Mouse (Mus musculus) adrenal gland, adult 8-10 months (tissue): ENCODE measurements around the gene Tmem110. TPM values are rescaled to one million over a fixed set of nuclear protein-coding genes. Genes with fewer than 3 reads are reported as not detected.

ENCODE experiments used
- DNase-seq: peaks from one replicate; pipeline ENCODE4 v3.0.0; 2022
- total RNA-seq, 4 experiments: library from RNA; stranded (reverse); gene quantifications; 2 replicates each; pipeline ENCODE4 v1.2.4; 2022

The Tmem110 gene
- 10 to 100 TPM; 20.1 to 23.7 (median 22.8) TPM for total RNA-seq

DNA sequence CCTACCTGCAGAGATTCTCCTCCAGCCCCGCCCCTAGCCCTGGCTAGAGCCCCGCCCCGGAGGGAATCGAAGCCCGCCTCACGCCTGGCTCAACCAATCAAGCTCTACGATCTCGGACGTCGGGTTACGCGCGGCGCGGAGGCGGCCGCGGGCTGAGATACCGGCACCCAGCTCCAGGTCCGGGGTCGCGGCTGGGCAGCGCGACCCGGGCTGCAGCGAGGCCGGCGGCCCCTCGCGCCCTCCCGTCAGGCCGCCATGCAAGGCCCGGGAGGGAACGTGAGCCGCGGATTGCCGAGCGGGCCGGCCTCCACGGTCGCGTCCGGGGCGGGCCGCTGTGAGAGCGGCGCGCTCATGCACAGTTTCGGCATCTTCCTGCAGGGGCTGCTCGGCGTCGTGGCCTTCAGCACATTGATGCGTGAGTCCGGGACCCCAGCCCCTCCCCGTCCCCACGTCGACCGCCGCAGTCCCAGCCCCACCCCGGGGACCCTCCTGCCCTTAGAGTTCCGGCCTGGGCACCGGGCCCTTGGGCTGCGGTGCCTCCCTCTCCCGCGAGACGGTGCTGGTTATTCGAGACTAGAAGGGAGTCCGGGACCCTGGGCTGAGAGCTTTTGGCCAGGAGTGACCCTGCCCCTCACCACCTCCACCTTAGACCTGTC, at the start of gene Tmem110:
Gene Tmem110 (plus strand): TSS at position 115 of the 656 bp plus-strand sequence.
- DNase-seq, result peak; percentile 61

DNA sequence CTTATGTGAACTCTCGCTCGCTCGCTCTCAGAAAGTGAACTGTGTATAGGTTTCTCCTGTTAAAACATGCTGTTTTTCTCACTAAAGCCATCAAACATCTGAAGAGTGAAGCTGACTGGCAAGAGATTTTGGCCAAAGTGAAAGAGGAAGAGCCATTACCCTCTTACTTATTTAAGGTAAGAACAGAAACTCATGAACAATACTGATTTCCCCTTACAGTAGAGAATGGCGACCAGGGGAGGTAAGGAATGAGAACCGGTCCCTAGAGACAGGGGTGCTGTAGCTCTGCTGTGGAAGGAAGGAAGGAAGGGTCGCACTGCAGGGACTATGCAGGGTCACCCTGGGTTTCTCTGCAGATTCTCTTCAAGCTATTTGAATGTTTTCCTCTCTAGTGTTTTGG, 40.8 kb upstream of the Tmem110 start:
- no peak for DNase-seq

DNA sequence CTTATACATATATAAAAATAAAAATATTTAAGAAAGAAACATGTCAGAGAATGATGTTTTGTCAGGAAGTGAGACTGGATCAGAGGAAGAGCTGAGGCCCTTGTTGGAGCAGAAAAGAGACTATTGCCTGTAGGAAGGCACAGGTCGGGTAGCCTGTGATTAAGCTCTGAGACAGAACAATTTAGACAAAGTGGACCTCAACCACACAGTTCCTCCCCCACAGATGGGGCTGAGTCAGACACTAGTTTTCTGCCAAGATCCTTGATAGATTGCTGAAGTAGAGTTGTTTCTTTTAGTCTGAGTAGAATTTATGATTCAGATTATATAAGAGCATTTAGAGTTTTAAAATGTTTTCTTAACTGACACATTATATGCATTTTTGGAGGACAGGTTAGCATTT, 35.9 kb upstream of the Tmem110 start:
- peak; percentile 47 for DNase-seq

DNA sequence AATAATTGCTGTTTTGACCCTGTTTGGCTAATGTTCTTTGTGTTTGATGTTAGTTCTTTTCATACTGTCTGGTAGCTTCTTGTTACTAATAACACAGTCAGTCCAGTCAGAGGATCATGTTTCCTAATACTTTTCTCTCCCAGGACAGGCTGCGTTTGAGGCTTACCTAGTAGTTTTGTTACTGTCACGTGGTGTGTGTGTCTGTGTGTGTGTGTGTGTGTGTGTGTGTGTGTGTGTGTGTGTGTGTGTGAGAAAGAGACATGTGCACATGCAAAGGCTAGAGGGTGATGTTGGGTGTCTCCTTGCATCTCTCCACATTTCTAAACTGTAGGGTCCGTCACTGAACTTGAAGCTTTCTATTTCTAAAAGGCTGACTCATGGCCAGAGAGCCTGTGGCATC, 32.5 kb upstream of the Tmem110 start:
- no peak for DNase-seq

DNA sequence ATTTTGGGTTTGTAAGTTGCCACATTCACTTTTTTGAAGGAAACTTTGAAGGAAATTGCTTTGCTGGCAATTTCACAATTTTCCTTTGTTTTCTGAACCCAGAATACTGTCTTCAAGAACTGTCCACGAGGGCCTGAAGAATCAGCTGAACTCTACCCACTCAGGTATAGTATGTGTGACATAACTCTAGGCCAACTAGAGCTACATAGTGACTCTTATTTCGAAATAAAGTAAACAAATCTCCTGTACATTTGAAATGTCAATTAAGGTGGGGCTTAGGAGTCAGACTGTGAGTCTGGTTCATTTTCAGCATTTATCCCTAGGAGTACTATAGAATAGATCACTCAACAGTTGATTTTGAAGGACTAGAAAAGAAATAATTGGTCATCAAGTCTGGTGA, 23.6 kb upstream of the Tmem110 start:
- no peak for DNase-seq

DNA sequence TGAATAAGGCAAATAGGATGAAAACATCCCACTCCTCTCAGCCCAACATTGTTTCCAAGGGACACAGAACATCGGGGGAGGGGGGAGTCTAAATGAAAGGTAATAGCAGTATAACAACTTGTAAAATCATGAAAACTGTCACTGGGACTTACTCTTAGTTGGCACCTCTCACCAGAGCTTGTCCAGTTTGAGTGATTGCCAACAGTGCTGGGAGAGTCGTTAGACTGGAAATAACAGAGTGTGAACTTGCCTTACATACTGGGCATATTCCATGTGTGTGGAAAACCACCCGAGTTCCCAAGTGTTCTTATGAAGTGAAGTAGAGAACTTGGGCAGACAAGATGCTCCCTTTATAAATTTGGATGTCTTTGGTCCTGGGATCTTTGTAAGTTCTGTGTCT, 4.3 kb upstream of the Tmem110 start:
- no peak for DNase-seq

DNA sequence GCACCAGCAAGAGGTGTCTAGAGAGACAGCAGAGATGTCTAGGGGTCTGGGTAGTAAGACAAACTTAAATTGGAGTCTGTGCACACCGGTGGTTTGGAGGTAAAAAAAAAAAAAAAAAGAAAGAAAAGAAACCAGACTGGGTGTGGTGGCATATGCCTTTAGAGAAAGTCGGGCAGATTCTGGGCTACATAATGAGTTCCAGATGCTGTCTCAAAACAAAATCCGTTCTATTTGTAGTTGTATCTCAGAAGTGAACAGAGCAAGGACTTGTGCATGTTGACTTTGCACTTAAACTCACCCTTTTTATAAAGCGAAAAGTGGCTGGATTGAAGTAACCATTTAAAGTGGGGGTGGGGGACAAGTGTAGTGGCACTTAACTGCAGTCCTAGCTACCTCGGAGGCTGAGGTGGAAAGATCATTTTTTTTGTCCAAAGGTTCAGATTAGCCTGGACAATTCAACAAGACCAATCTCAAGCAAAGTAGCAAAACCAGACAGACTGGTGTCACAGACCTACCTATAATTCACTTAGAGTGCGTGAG, 864 bp upstream of the Tmem110 start:
- DNase-seq, result no peak

DNA sequence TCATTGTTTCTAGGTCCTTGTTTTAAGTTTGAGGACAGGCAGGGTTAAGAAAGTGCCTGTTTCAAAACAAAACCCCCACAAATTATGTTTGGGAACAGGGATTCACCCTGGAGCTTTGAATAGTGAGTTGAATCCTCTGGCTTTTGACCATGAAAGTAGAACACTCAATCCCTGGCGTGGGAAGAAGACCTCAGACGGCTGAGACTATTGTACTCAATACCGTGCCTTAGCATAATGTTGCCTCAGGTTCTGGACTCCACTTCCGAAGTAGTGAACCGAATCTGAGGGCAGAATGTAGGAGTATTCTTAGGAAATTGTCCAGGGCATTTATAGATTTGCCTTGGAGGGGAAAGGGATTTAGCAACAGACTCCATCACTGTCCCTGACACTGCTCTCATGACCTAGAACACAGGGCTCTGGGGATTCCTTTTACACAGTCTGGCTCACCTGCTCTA, 342 bp upstream of the Tmem110 start:
- DNase-seq, result no peak

DNA sequence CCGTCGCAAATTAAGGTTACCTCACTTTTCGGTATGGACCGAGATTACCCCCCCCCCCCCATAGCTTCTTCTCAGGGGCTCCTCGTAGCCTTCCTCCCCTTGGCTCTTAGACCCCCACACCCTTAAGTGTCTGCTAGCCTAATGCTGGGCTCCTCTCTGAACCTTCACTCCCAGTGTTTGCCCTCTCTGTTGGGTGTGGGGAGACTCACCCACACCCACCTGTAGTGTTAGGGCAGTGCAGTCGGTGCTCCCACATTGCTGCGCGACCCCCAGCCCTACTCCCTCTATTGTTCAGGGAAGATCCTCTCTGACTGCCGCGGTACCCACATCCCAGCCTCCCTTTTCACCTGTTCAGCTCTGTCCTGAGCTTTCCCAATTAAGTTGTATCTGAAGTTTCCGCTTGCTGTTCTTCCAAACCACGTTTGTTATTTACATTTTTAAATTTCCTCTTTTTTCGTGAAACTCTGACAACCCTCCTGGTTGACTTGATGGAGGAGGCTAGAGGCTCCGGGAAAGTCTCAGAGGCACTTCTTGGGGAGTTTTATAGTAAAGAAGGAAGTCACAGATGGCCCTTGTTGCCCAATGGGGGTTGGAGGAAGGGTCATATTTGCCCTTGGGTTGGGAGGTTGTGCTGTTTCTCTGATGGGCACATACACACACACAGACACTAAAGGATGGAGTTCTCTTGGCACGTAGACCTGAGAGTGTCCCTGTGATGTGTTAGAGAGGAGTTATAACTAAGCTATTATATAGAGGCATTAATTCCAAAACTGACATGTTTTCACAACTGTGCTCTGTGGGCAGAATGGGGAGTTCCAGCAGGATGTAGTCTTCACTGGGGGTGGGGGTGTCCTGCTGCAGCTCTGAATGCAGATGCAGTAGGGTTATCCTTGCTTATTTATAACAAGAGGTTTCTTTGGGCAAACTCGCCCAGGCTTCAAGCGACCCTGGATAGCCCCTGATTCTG, 1.1 kb downstream of the Tmem110 start:
- no peak for DNase-seq

DNA sequence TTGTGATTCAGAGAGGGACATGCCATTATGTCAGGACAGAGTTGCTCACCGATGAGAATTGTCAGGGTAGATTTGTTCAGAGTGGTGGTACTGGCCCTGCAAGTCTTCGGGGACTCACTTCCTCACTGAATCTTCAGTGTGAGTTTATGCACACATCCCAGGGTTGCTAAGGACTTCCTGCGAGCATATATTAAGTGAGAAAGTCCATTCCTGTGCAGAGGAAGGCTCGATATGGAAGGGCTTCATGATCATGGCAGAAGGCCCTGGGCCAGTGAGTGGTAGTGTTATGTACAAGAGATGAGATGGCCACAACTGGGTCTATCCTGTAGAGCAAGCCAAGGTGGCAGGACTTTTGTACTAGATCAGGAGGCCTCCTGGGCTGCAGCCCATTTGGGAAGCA, 2.1 kb downstream of the Tmem110 start:
- no peak for DNase-seq

DNA sequence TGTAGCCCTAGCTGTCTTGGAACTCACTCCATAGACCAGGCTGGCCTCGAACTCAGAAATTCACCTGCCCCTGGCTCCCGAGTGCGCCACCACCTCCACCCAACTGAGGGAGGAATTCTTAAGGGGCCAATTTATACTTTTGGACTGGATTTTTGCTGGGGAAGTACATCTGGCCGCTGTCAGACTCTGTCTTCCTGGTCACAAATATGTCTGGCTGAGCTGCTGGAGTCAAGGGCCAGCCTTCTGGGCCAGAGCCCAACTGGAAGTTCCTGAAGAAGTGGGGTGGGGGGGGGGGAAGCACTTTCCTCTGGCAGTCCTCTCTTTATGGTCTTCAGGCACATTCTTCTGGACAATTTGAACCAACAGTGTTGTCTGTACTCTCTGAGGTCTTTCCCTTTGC, 2.7 kb downstream of the Tmem110 start:
- DNase-seq, result no peak

DNA sequence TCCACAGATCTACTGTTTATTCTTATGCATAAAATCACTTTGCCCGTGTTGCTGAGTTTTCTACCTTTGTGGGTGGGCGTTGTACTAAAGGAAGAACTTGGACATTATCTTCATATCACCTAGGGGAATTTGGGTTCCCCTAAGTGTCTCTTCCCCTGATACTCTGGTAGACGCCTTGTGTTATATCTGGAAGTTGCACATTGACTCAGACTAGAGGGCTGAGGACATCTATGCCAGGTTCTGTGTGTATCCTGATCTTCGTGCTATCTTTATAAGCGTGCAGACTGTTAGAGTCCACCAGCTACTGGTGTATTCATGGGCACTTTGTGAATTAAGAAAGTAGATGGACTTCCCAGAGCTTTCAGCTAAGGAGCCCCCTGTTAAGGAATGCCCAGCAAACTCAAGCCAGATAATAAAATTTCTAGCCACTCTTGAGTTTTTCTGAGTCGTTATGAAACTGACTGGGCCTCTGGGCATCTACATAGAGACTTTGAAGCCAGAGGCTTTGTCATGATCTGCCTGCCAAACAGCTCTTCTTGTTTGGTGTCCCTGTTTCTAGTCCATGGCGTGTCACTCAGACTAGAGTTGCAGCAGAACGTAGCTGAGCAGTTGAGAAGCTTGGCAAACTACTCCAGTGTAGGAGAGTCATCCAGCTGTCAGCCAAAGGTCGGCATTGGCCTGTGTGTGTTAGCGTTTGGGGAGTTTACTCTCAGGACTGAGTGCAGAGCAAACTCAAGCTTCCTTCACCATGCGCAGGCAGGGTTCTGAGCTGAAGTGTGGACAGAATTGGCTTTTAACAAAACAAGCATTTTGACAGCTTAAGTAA, 3.5 kb downstream of the Tmem110 start:
- peak; percentile 50 for DNase-seq

DNA sequence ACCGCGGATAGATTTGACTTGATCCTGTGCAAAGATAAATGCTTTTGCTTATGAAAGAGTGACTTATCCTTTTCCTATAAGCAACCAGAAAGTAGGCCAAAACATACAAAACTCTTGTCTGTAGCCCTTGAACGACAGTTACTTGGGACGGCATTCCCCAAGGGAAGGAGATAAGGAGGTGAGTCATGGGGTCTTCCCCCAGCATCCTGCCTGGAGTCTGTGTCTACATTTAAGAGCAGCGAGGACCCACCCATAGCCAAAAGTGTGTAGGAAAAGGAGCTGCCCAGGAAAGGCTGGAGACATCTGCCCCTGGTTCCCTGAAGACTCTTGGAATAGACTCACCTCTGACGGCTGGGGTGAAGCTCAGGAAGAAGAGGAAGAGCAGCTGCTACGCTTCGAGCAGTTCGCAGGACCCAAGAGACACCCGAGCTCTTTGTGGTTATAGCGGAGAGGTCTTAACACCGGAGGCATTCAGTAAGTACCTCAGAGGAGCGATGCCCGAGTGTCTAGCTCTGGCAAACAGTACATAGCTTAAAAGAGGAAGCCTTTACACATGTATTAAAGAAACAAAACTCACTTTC, 12.1 kb downstream of the Tmem110 start:
- no peak for DNase-seq

DNA sequence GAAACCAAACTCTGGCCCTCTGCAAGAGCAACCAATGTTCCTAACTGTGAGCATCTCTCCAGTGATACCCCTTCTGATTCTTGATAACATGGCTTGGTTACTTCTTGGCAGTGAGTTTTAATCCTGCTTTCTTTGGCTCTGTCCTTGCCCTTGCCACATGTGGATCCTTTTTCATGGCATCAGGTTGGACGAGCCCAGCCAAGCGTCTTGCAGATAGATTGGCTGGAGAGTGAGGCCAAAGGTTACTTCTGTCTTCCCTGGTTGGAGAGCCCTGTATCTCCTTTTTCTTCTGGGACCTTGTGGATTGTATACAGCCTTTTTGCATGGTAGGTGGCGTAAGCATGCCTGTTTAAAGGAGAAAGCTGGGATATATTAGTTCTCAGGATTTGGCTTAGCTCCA, 18.3 kb downstream of the Tmem110 start:
- DNase-seq, result no peak

DNA sequence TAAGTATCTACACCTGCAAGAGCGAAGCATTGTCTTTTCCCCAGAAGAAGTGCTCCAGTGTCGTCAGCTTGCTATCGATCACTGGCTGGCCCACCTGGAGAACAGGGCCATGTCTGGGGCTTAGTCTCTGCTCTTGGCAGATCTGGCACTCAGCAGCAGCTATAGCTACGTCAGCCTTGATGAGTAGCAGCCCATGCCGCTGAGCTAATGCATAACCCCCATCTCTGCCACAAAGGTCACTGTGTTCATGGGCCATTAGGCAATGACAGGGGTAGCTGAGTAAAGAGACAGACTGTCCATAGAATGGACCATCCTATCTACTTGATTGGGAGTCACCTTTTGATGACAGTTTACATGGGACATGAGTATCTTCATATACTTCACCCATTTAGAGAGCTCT, 25.1 kb downstream of the Tmem110 start:
- DNase-seq, result no peak

DNA sequence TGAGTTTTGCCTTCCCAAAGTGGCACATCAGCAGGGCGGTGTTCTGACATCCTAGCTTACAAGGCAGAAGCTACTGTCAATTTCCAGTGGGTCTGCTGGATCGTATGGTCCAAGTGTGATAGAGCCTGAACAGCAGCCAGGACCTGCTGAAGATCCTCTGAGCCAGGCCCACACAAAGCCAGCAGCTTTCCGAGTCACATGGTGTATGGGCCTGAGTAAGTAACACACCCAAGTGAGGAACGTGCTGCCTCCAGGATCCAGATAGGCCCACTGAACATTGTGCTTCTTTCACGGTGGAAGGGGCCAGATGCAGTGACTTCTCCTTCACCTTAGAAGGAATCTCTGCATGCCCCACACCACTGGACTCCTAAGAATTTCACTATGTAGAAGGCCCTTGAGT, 26.9 kb downstream of the Tmem110 start:
- DNase-seq, result no peak

DNA sequence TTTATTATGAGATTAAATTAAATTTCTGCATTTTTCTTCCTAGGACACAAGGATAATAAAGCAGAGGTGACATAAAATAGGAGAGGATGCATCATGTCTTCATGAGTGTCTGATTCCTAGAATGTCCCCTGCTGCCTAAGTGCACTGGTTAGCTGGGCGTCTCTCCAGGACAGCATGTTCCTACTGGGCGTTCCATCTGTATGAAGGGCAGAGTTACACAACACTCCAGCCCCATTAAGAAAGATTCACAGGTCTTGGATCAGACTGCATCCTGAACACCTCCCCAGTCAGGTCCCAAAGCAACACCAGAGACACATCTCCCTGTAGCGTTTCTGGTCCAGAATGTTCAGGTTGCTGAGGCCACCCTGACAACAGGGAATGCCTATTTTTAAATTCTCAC, 29.9 kb downstream of the Tmem110 start:
- no peak for DNase-seq

DNA sequence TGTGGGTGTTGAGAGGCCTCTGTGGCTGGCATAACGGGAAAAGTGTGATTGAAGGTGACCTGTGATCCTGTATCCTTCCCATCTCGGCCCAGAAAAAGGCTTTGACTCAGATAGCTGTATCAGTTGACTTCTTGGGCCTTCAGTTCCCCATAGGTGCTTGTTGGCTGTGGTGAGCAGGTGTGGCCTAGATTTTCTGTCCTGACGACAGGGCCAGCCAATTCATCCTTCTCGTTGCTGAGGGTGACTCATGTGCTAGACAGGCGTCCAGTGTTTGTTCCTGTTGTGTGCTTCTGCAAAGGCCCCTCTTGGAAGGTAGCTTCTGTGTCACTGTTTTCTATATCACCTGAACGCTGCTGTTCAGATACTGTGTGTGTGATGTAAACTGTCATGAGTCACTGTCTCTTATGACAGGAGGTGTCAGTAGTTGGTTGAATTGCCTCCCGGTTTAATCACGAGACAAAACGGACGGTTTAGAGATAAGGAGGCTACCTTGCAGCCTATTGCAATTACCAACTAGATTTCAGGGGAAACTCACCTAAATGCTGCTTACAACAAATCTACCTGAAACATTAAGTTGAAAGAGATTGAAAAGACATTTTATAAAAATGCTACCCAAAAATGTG, 31.6 kb downstream of the Tmem110 start:
- DNase-seq, result no peak

DNA sequence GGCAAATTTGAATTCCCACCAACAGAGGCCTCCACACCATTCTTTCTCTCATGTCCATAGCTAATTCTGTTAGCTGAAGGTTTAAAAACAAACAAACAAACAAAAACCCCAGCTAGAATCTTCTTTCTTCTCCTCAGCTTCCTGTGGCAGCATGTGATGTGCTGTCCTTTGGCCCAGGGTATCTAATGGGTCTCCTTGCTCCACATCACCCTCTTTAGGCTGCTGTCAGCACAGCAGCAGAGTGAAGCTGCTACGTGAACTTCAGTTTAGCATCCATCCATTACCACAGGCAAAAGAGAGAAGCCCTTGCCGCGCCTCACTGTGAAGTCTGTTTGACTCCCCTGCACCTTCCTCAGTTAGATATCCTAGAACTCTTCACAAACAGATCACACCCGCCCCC, 32.6 kb downstream of the Tmem110 start:
- no peak for DNase-seq

DNA sequence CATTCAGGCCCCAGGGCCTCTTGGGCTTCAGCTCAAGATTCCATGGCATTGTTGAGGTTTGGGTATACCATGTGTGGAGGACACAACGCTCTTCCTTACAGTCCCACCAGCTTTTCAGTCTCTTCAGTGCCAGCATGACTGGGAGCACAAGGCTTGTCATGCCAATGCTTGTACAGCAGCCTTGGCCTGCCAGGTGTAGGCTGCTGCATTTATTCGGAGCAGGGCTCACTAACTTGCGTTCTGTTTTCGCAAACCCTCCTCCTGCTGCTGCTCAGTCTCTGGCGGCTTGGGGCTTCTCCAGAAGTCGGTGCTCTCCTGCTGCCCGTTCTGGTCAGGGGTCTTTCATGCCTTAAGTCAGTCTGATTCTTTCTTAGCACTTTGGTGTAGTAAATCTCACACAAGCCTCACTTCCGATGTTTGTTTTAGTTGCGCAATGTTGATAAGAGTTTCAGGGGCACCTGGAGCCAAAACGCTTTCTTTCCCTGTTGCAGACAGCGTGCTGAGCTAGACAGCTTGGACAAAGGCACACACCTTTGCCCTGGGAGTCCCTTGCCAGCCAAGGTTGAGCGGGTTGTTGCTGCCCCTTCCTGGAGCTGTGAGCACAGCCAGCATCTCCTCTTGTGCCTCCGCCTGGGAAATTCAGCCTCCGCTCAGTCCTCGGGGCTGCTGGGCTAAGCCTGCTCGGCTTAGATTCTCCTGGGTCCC, 36.2 kb downstream of the Tmem110 start:
- no peak for DNase-seq

DNA sequence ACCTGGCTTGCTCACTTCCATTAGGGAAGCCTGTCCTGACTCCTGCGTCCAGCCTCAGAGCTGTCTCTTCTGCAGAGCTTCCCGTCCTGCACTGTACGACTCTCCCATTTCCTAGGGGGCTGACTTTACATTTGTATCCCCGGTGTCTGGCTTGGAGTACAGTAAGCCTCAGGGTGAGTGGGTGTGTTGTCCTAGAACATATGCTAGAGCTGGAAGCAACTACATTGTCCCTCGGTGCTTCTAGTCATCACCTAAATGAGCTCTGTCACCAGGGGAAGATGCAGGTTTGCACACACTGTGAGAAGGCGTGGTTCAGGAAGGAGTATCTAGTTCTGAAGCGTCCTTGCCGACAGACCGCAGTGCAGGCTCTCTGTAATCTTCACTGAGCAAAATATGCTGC, 37.0 kb downstream of the Tmem110 start:
- no peak for DNase-seq
